Mouse (Mus musculus): ENCODE measurements around the gene Ptpn21.

GRCm38 (mm10) chr12:98734246-98734879, 2.8 kb downstream of the Ptpn21 start:
- peak; percentile 68; the same call in 1 of the 2 replicates for TF ChIP-seq CHD2 (IDR thresholded peaks at IDR 0.05; ENCODE audit: low read depth, low read length)
- 0 out of 2 replicates have a peak, but pooled peaks have one; percentile 26 for TF ChIP-seq MAFK (IDR thresholded peaks at IDR 0.05; ENCODE audit: insufficient read depth, low read depth, low read length)
- TF ChIP-seq ZNF384 (IDR thresholded peaks at IDR 0.05; ENCODE audit: low read depth, low read length): no peak
- 0 out of 2 replicates have a peak, but pooled peaks have one; percentile 10 for TF ChIP-seq ZC3H11A (IDR thresholded peaks at IDR 0.05; ENCODE audit: borderline replicate concordance, low read depth, low read length)
- TF ChIP-seq HCFC1 (IDR thresholded peaks at IDR 0.05; ENCODE audit: borderline replicate concordance, insufficient read depth, low read length): peak; percentile 88
